Mouse (Mus musculus): ENCODE measurements around the gene Olfr809. TPM values are rescaled to one million over a fixed set of nuclear protein-coding genes. Genes with fewer than 3 reads are reported as not detected.

Gene Olfr809
- total RNA-seq (2021), result not detected
- long read RNA-seq, experiment 1, result 0 reads
- long read RNA-seq, experiment 2, result 0 reads

GRCm38 (mm10) chr10:129774338-129774737, at the start of gene Olfr809:
Gene Olfr809 (plus strand): TSS chr10:129774638.
- DNase-seq (ENCODE audit: low spot score in 2 of 2), result no peak

DNA sequence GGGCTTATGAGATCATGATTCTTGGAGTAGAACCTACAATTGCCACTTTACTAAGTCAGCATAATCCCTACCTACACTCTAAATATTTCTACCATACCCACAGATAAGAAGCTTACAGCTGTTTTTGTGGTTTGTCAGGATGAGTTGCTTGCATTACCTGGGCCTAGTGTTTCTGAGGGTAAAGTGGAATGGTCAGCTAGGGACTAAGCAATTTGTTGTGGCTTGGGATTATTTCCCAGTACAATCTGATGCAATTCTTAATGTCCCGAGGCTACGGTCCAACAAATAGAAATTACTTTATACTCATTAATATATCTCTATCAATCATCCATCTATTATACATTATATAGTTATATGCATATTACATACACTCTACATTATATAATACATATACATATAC, 45.2 kb upstream of the Olfr809 start, which contains the start of gene Olfr805:
Olfr805 (minus strand) TSS at position 101 of the 400 bp plus-strand sequence.
- no peak for DNase-seq (ENCODE audit: low spot score in 2 of 2)

GRCm38 (mm10) chr10:129741821-129742220, 32.6 kb upstream of the Olfr809 start, which contains the start of gene Olfr806:
Gene Olfr806 (minus strand): TSS chr10:129741921.
- no peak for DNase-seq (ENCODE audit: low spot score in 2 of 2)

DNA sequence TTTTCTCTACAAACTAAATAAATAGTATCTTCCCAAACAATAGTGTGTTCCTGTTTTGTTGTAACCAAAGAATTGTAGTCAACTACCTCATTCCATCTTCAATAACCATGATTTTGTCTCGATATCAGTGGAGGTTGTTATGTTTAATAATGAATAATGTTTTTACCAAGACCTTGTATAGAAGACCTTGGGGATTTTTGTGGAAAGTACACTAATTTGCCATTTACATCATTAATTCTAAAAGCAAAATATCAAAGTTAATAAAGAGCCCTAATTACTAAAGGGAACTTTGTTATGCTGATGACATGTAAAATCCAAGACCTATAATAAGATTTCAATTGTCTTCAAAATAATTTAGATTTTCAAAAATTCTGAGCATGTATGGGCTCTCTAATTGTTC, 16.7 kb upstream of the Olfr809 start, which contains the start of gene Olfr807:
Olfr807 (minus strand) TSS at position 101 of the 400 bp plus-strand sequence.
- no peak for DNase-seq (ENCODE audit: low spot score in 2 of 2)

- DNase-seq (ENCODE audit: low spot score in 2 of 2), result no peak
Observed at GRCm38 (mm10) chr10:129765182-129765581, 9.3 kb upstream of the Olfr809 start, which contains the start of gene Olfr808. Gene Olfr808 (plus strand): TSS chr10:129765482.

- DNase-seq (ENCODE audit: low spot score in 2 of 2), result no peak
Observed at GRCm38 (mm10) chr10:129778123-129778522, 3.7 kb downstream of the Olfr809 start.

DNA sequence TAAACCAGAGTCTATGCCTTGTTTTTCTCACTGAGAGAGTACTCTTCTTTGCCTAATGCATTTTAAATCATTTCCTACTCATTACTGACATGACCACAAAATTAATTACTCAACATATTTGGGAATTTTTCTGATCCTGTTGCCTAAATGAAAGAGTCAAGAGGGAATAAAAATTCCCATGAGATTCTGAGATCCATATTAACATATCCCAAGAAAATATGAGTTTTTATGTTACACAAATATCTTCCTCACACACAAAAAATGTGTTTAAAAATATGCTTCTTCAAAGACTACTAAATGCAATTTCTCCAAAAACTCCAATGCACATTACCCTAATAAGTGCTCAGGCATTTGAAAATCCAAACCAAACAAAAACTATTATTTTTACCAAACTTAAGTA, 20.4 kb downstream of the Olfr809 start, which contains the start of gene Olfr810:
Olfr810 (minus strand) TSS at position 101 of the 400 bp plus-strand sequence.
- no peak for DNase-seq (ENCODE audit: low spot score in 2 of 2)

DNA sequence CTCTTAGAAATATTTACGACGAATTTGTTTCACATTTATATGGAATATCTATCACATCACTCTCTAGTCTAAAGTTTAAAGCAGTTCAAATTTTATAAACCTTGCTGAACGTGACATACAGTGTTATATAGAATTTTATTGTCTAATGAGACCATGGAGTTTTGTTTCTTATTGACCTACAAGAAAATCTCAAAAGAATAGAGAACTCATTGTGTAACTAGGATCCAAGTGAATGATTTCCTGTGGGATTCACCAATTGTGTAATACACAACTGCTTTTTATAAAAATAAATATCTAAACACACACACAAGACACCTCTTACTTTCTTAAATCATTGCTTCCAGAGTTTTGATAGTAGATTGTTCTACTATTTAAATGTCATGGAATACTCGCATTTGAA, 29.9 kb downstream of the Olfr809 start, which contains the start of gene Olfr811:
Olfr811 (minus strand) TSS at position 101 of the 400 bp plus-strand sequence.
- DNase-seq (ENCODE audit: low spot score in 2 of 2), result no peak

Small RNA genes within 50 kb of the gene (microRNA-seq; reads per million reads assigned to microRNA genes)
- gene Gm24485, result not detected

Other genes starting within 250 kb of the Olfr809 start
- not detected for gene Olfr792, start 235.5 kb upstream of the Olfr809 start, total RNA-seq (2021)
- gene Olfr794, start 207.0 kb upstream of the Olfr809 start, total RNA-seq (2021), result not detected
- not detected for gene Olfr796, start 162.1 kb upstream of the Olfr809 start, total RNA-seq (2021)
- not detected for gene Olfr798, start 146.7 kb upstream of the Olfr809 start, total RNA-seq (2021)
- gene Olfr799, start 137.2 kb upstream of the Olfr809 start, total RNA-seq (2021), result not detected
- not detected for gene Olfr800, start 116.9 kb upstream of the Olfr809 start, total RNA-seq (2021)
- not detected for gene Olfr801, start 100.8 kb upstream of the Olfr809 start, total RNA-seq (2021)
- not detected for gene Olfr802, start 86.5 kb upstream of the Olfr809 start, total RNA-seq (2021)
- not detected for gene Olfr803, start 80.4 kb upstream of the Olfr809 start, total RNA-seq (2021)
- not detected for gene Olfr804, start 71.4 kb upstream of the Olfr809 start, total RNA-seq (2021)
- gene Olfr805, start 45.3 kb upstream of the Olfr809 start, total RNA-seq (2021), result not detected
- not detected for gene Olfr806, start 32.7 kb upstream of the Olfr809 start, total RNA-seq (2021)
- not detected for gene Olfr807, start 16.8 kb upstream of the Olfr809 start, total RNA-seq (2021)
- not detected for gene Olfr808, start 9.2 kb upstream of the Olfr809 start, total RNA-seq (2021)
- not detected for gene Olfr810, start 20.3 kb downstream of the Olfr809 start, total RNA-seq (2021)
- not detected for gene Olfr811, start 29.8 kb downstream of the Olfr809 start, total RNA-seq (2021)
- gene Olfr812, start 71.5 kb downstream of the Olfr809 start, total RNA-seq (2021), result not detected
- gene Olfr813, start 80.7 kb downstream of the Olfr809 start, total RNA-seq (2021), result not detected
- not detected for gene Olfr814, start 105.2 kb downstream of the Olfr809 start, total RNA-seq (2021)
- gene Olfr815, start 131.2 kb downstream of the Olfr809 start, total RNA-seq (2021), result not detected
- gene Olfr816, start 141.0 kb downstream of the Olfr809 start, total RNA-seq (2021), result not detected
- gene Olfr818, start 174.5 kb downstream of the Olfr809 start, total RNA-seq (2021), result not detected
- gene Olfr819, start 192.6 kb downstream of the Olfr809 start, total RNA-seq (2021), result not detected
- not detected for gene Olfr247, start 201.5 kb downstream of the Olfr809 start, total RNA-seq (2021)
- not detected for gene Gm10310, start 210.4 kb downstream of the Olfr809 start, total RNA-seq (2021)
- gene Olfr820, start 238.0 kb downstream of the Olfr809 start, total RNA-seq (2021), result not detected